Mouse (Mus musculus) neural tube, embryonic 13.5 days (tissue): Measurements from ENCODE around the gene Foxa3. TPM values are rescaled to one million over a fixed set of nuclear protein-coding genes. Genes with fewer than 3 reads are reported as not detected.
"Not testable (repeated sequence)": the region's sequence is repeated elsewhere in the genome, so short reads cannot be mapped to it uniquely, and the experiment has no call there.

Experiments
- ATAC-seq: fragments of 200-750 bp; cut with Nextera tagmentation; 2 replicates; pipeline ENCODE4 v1.8.0; 2017; ENCODE audit warnings: low read depth, mild to moderate bottlenecking, moderate TSS enrichment, moderate library complexity
- H3K27ac ChIP-seq: fragments of 300-500 bp; sonication (generic); replicated peaks from 2 replicates; pipeline ENCODE4 v1.5.1; 2015; ENCODE audit warnings: moderate library complexity, mild to moderate bottlenecking, inconsistent platforms
- H3K27me3 ChIP-seq: fragments of 300-500 bp; sonication (generic); 2 replicates; pipeline ENCODE4 v1.6.1; 2015; ENCODE audit warnings: mild to moderate bottlenecking, inconsistent platforms
- H3K36me3 ChIP-seq: fragments of 300-500 bp; sonication (generic); 2 replicates; pipeline ENCODE4 v1.6.1; 2015; ENCODE audit warnings: mild to moderate bottlenecking, inconsistent platforms
- H3K4me1 ChIP-seq: fragments of 300-500 bp; sonication (generic); replicated peaks from 2 replicates; pipeline ENCODE4 v1.6.1; 2015; ENCODE audit warnings: inconsistent platforms
- H3K4me2 ChIP-seq: fragments of 300-500 bp; sonication (generic); 2 replicates; pipeline ENCODE4 v1.6.1; 2015; ENCODE audit warnings: inconsistent platforms, mild to moderate bottlenecking, moderate library complexity
- H3K4me3 ChIP-seq: fragments of 300-500 bp; sonication (generic); 2 replicates; pipeline ENCODE4 v1.5.1; 2015; ENCODE audit warnings: mild to moderate bottlenecking, inconsistent platforms
- H3K9ac ChIP-seq: fragments of 300-500 bp; sonication (generic); 2 replicates; pipeline ENCODE4 v1.6.1; 2015; ENCODE audit warnings: moderate library complexity, mild to moderate bottlenecking, inconsistent platforms
- H3K9me3 ChIP-seq: fragments of 300-500 bp; sonication (generic); 2 replicates; pipeline ENCODE4 v1.6.1; 2016; ENCODE audit warnings: inconsistent platforms
- WGBS: fragments of 180-500 bp; shearing (Covaris S2); methylation state at CpG from one replicate; pipeline ENCODE4 v1.1.7; 2015; 5-methylcytosine and 5-hydroxymethylcytosine counted together
- polyA plus RNA-seq: library from polyadenylated mRNA; unstranded; fragments of >200 nt; fragmentation: Nextera tagmentation; extraction: Ambion mirVana; gene quantifications from 2 replicates; pipeline ENCODE4 v1.2.1, GENCODE M21; 2015

Foxa3 gene
- polyA plus RNA-seq, result 0.13 and 0.14 TPM in 2 replicates

GRCm38 (mm10) chr7:19023357-19023814 is at the start of gene Foxa3:
Gene Foxa3, minus strand, starts transcription at chr7:19023538.
- Histone ChIP-seq H3K9ac (peak within 1 kb of the TSS; percentile 93), H3K4me2 (peak within 1 kb of the TSS; percentile 92), H3K4me3 (peak within 1 kb of the TSS; percentile 90), H3K27ac (peak within 1 kb of the TSS; percentile 70), H3K4me1 (peaks cover 19% of the 10 kb centered on the region), H3K9me3 (no peaks in the 10 kb centered on the region), H3K36me3 (no peaks in the 10 kb centered on the region), H3K27me3 (peaks cover 42% of the 10 kb centered on the region)
- WGBS, result 4% methylated on average over 30 of the region's 30 CpGs
- peak; percentile 45 for ATAC-seq

DNA sequence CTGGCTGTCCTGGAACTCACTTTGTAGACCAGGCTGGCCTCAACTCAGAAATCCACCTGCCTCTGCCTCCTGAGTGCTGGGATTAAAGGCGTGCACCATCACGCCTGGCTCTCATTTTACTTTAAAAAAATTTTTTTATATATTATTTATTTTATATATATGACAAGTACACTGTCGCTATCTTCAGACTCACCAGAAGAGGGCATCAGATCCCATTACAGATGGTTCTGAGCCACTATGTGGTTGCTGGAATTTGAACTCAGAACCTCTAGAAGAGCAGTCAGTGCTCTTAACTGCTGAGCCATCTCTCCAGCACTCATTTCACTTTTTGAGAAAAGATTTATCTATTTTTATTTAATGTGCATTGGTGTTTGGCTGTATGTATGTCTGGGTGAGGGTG is 47.7 kb upstream of the Foxa3 start:
- not testable (repeated sequence) for H3K9ac ChIP-seq, H3K4me1 ChIP-seq, H3K27ac ChIP-seq, H3K9me3 ChIP-seq, H3K36me3 ChIP-seq, H3K4me3 ChIP-seq, H3K4me2 ChIP-seq, ATAC-seq
- 59% methylated on average over 3 of the region's 3 CpGs for whole genome bisulfite sequencing
- peaks cover 14% of the 10 kb centered on the region for H3K27me3 ChIP-seq

DNA sequence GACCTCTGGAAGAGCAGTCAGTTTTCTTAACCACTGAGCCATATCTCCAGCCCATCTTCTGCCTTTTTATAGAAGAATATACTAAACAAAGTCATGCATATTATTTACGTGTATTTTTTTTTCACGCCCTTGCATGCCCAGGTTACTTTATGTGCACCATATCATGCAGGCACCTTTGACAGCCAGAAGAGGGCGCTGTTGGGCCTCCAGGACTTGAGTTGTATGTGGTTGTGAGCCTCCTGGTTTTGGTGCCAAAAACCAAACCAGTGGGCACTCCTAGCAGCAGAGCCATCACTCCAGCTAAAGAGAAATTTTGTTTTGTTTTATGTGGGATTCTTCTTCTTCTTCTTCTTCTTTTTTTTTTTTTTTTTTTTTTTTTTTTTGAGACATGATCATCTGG is 46.2 kb upstream of the Foxa3 start:
- Histone ChIP-seq H3K9ac (no peak overlapping the region), H3K27ac (no peak overlapping the region), H3K4me3 (no peak overlapping the region), H3K4me1 (no peaks in the 10 kb centered on the region), H3K36me3 (no peaks in the 10 kb centered on the region), H3K27me3 (peaks cover 30% of the 10 kb centered on the region), H3K9me3 (no peaks in the 10 kb centered on the region), H3K4me2 (no peak overlapping the region)
- WGBS, result 51% methylated on average over 3 of the region's 3 CpGs
- no peak for ATAC-seq

DNA sequence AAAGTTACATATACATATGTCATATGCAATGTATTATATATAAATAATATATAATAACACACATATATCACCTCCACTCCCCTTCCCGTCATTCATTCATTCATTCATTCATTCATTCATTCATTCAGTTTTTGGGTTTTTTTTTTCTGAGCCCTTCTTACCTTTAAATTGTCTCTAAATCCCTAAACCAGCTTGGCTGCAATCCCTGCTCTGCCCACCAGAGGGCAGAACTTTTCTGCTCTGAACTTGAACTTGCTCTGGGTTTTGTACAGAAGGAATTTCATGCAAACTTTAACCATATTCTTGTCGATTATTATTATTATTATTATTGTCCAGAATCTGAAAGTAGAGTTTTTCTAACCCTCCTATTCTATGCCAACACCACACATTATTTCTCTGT is 45.4 kb upstream of the Foxa3 start:
- 3% methylated on average over 2 of the region's 2 CpGs for WGBS

GRCm38 (mm10) chr7:19067935-19068334 is 44.6 kb upstream of the Foxa3 start:
- Histone ChIP-seq H3K9ac (no peak overlapping the region), H3K4me2 (no peak overlapping the region), H3K4me3 (no peak overlapping the region), H3K27me3 (peaks cover 35% of the 10 kb centered on the region), H3K27ac (no peak overlapping the region), H3K36me3 (no peaks in the 10 kb centered on the region), H3K4me1 (no peaks in the 10 kb centered on the region), H3K9me3 (no peaks in the 10 kb centered on the region)
- ATAC-seq, result no peak
- WGBS, result 70% methylated on average over 14 of the region's 14 CpGs

More for the DNA sequence above, 45.4 kb upstream of the Foxa3 start:
- Histone ChIP-seq H3K27ac (no peak overlapping the region), H3K9ac (no peak overlapping the region), H3K4me1 (no peaks in the 10 kb centered on the region), H3K27me3 (peaks cover 35% of the 10 kb centered on the region), H3K4me2 (no peak overlapping the region), H3K4me3 (no peak overlapping the region), H3K36me3 (no peaks in the 10 kb centered on the region), H3K9me3 (no peaks in the 10 kb centered on the region)
- no peak for ATAC-seq

DNA sequence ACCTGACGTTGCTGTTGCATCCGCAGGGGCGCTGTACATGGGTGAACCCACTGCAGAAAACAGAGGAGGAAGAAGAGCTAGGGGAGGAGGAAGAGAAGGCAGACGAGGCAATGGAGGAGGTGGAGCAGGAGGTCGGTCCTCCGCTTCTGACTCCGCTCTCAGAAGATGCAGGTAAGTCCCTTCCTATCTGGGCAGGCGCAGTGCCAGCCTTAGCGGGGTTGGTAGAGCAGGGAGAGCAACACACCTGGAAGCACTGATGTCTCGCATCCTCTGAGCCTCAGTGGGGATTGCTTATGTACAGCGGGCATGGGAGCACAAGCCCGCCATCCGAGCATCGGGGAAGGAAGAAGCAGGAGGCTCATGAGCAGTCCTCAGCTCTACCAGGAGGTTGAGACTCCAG is 43.7 kb upstream of the Foxa3 start:
- Histone ChIP-seq H3K36me3 (no peaks in the 10 kb centered on the region), H3K4me3 (no peak overlapping the region), H3K9me3 (no peaks in the 10 kb centered on the region), H3K9ac (no peak overlapping the region), H3K4me2 (no peak overlapping the region), H3K27me3 (peaks cover 35% of the 10 kb centered on the region), H3K27ac (no peak overlapping the region), H3K4me1 (no peaks in the 10 kb centered on the region)
- 46% methylated on average over 14 of the region's 14 CpGs for WGBS
- no peak for ATAC-seq

- peaks cover 35% of the 10 kb centered on the region for H3K27me3 ChIP-seq
- no peaks in the 10 kb centered on the region for H3K36me3 ChIP-seq
- H3K27ac ChIP-seq, result no peak overlapping the region
- peak overlapping the region; percentile 16; the same call in 1 of the 2 replicates for H3K4me2 ChIP-seq
- no peaks in the 10 kb centered on the region for H3K4me1 ChIP-seq
- ATAC-seq, result no peak
- H3K4me3 ChIP-seq, result peak overlapping the region; percentile 4; the same call in 1 of the 2 replicates
- H3K9me3 ChIP-seq, result no peaks in the 10 kb centered on the region
- no peak overlapping the region for H3K9ac ChIP-seq
- 57% methylated on average over 13 of the region's 13 CpGs for WGBS
These were observed 42.6 kb upstream of the Foxa3 start for GRCm38 (mm10) chr7:19065896-19066295.

DNA sequence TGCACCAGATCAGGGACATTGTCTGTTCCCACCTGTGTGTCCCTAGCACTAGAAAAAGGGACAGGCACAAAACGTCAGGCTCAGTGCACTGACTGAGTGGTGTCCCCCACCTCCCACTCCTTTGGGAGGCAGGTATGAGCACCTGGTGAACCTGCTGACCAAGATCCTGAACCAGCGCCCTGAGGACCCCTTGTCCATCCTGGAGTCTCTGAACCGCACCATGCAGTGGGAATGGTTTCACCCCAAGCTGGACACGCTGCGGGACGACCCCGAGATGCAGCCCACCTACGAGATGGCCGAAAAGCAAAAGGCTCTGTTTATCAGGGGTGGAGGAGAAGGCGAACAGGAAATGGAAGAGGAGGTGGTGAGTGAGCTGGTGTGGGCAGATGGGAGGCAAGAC is 34.1 kb upstream of the Foxa3 start:
- peaks cover 11% of the 10 kb centered on the region for H3K4me1 ChIP-seq
- peaks cover 2% of the 10 kb centered on the region for H3K36me3 ChIP-seq
- WGBS, result 89% methylated on average over 10 of the region's 10 CpGs
- no peak overlapping the region for H3K9ac ChIP-seq
- no peaks in the 10 kb centered on the region for H3K9me3 ChIP-seq
- H3K4me2 ChIP-seq, result no peak overlapping the region
- H3K27me3 ChIP-seq, result no peaks in the 10 kb centered on the region
- no peak for ATAC-seq
- no peak overlapping the region for H3K27ac ChIP-seq
- no peak overlapping the region for H3K4me3 ChIP-seq

DNA sequence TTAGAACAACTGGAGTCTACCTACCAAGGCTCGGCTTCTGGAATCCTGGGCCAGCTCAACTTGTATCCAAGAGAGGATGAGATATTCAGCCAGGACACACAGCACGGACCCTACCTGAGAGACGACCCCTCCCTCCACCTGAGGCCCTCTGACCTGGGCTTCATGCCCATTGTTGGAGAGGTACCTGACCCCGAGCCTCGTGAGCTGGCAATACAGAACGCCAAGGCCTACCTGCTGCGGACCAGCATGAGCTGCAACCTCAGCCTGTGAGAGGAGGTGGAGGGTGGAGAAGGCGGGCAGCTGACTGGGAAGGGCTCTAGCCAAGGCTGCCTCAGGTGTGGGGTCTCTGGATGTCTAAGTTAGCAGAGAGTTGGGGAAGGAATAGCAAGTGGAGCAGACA is 31.8 kb upstream of the Foxa3 start:
- Histone ChIP-seq H3K36me3 (peaks cover 25% of the 10 kb centered on the region), H3K4me3 (no peak overlapping the region), H3K4me1 (peaks cover 11% of the 10 kb centered on the region), H3K9me3 (no peaks in the 10 kb centered on the region), H3K9ac (no peak overlapping the region), H3K27me3 (no peaks in the 10 kb centered on the region), H3K27ac (no peak overlapping the region), H3K4me2 (no peak overlapping the region)
- no peak for ATAC-seq
- 91% methylated on average over 8 of the region's 8 CpGs for WGBS

DNA sequence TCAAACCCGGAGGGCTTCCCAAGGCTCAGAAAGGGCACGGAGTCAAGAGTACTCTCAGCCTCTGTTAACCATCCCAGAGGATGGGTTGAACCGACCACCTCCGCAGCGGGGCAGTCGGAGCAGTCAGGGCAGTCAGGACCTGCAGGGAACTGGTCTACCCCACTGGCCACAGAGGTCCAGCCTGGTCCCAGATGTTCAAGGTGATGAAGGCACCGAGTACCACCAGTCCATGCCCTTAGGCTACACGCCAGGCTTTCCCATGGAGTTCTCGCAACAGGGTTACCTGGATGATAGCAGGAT is 31.4 kb upstream of the Foxa3 start:
- ATAC-seq, result no peak
- Histone ChIP-seq H3K9me3 (no peaks in the 10 kb centered on the region), H3K4me3 (peak overlapping the region; percentile 25), H3K9ac (peak overlapping the region; percentile 58), H3K27ac (no peak overlapping the region), H3K4me1 (peaks cover 11% of the 10 kb centered on the region), H3K4me2 (peak overlapping the region; percentile 50), H3K36me3 (peaks cover 28% of the 10 kb centered on the region), H3K27me3 (no peaks in the 10 kb centered on the region)
- 67% methylated on average over 9 of the region's 9 CpGs for WGBS

- no peak within 1 kb of the TSS; the same call in 1 of the 2 replicates for H3K27ac ChIP-seq
- 26% methylated on average over 33 of the region's 33 CpGs for WGBS
- ATAC-seq, result peak; percentile 75
These were observed 30.9 kb upstream of the Foxa3 start, which contains the start of gene Rsph6a for GRCm38 (mm10) chr7:19054047-19054776. Gene Rsph6a, plus strand, starts transcription at chr7:19054690.

GRCm38 (mm10) chr7:19053136-19053532 is 29.8 kb upstream of the Foxa3 start:
- Histone ChIP-seq H3K9me3 (no peaks in the 10 kb centered on the region), H3K4me2 (no peak overlapping the region), H3K9ac (no peak overlapping the region), H3K27ac (no peak overlapping the region), H3K36me3 (peaks cover 44% of the 10 kb centered on the region), H3K27me3 (no peaks in the 10 kb centered on the region), H3K4me3 (no peak overlapping the region), H3K4me1 (peaks cover 11% of the 10 kb centered on the region)
- no peak for ATAC-seq
- WGBS, result 92% methylated on average over 7 of the region's 7 CpGs

More at GRCm38 (mm10) chr7:19054047-19054776, 30.9 kb upstream of the Foxa3 start, which contains the start of gene Rsph6a:
- Histone ChIP-seq H3K27me3 (no peaks in the 10 kb centered on the region), H3K4me2 (peak within 1 kb of the TSS; percentile 50), H3K36me3 (peaks cover 34% of the 10 kb centered on the region), H3K9me3 (no peaks in the 10 kb centered on the region), H3K4me3 (peak within 1 kb of the TSS; percentile 25), H3K4me1 (peaks cover 11% of the 10 kb centered on the region), H3K9ac (peak within 1 kb of the TSS; percentile 58)
